Mouse (Mus musculus): ENCODE measurements around the gene Ndufa8. TPM values are rescaled to one million over a fixed set of nuclear protein-coding genes. Genes with fewer than 3 reads are reported as not detected.
A peak's percentile ranks its signal among the peaks of the same experiment; 100 is the strongest.

Ndufa8 gene
- 228 and 236 TPM in 2 replicates for polyA plus RNA-seq (2014; fragmentation: Nextera tagmentation; extraction: Ambion mirVana)

GRCm38 (mm10) chr2:36048748-36049566, at the start of gene Ndufa8, which contains the start of gene Morn5:
Gene Ndufa8, minus strand, starts transcription at chr2:36049406.
Gene Morn5, plus strand, starts transcription at chr2:36049458.
- WGBS = under 1% methylated on average over 42 of the region's 44 CpGs
- DNase-seq (ENCODE audit: low spot score) (peak; percentile 98), ATAC-seq (ENCODE audit: low read depth) (peak; percentile 98)
- Histone ChIP-seq H3K9me3 (ENCODE audit: control insufficient read depth, low read length) (no peaks in the 10 kb centered on the region), H3K27me3 (replicated peaks; ENCODE audit: control insufficient read depth, insufficient read depth, low read length) (no peaks in the 10 kb centered on the region), H3K27ac (replicated peaks; ENCODE audit: low read depth, low read length) (0 out of 2 replicates have a peak within 1 kb of the TSS, but pooled peaks have one; percentile 39), H3K4me1 (ENCODE audit: control insufficient read depth, insufficient read depth, low read length) (peaks cover 9% of the 10 kb centered on the region), H3K9ac (ENCODE audit: low read depth, low read length) (peak within 1 kb of the TSS; percentile 88), H3K4me2 (ENCODE audit: low read depth, low read length) (peak within 1 kb of the TSS; percentile 69), H3K4me3 (ENCODE audit: low read depth, low read length) (peak within 1 kb of the TSS; percentile 85), H3K36me3 (ENCODE audit: control insufficient read depth, insufficient read depth, low read length) (0 out of 2 replicates have a peak, but pooled peaks cover 7% of the 10 kb centered on the region)

DNA sequence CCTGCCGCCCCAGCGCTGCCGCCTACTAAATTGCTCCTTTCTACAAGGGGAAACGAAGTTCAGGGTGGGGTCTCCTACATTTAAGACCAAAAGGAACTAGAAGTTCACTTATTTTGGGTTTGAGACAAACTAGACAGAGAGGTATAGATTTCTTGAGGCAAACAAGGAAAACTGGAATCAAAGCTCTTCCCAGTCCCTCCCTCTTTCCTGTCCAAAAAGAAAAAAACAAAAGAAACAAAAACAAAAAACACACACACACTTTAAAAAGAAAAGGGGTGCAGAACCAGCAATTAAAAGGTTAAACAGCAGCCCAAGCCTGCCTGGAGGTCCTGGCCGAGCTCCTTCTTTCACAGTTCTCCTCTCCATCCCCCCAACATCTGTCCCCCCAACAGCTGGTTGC, 48.8 kb upstream of the Ndufa8 start:
- DNase-seq (ENCODE audit: low spot score) = no peak
- no peak overlapping the region for H3K27ac ChIP-seq (replicated peaks; ENCODE audit: low read depth, low read length)
- peak overlapping the region; percentile 34 for H3K4me2 ChIP-seq (ENCODE audit: low read depth, low read length)
- 11% methylated on average over 5 of the region's 5 CpGs for WGBS
- ATAC-seq (ENCODE audit: low read depth) = no peak
- H3K4me1 ChIP-seq (ENCODE audit: control insufficient read depth, insufficient read depth, low read length) = peaks cover 6% of the 10 kb centered on the region
- peaks cover 100% of the 10 kb centered on the region for H3K27me3 ChIP-seq (replicated peaks; ENCODE audit: control insufficient read depth, insufficient read depth, low read length)
- 0 out of 2 replicates have a peak overlapping the region, but pooled peaks have one; percentile 31 for H3K9ac ChIP-seq (ENCODE audit: low read depth, low read length)
- H3K9me3 ChIP-seq (ENCODE audit: control insufficient read depth, low read length) = no peaks in the 10 kb centered on the region
- H3K4me3 ChIP-seq (ENCODE audit: low read depth, low read length) = no peak overlapping the region
- no peaks in the 10 kb centered on the region for H3K36me3 ChIP-seq (ENCODE audit: control insufficient read depth, insufficient read depth, low read length)

DNA sequence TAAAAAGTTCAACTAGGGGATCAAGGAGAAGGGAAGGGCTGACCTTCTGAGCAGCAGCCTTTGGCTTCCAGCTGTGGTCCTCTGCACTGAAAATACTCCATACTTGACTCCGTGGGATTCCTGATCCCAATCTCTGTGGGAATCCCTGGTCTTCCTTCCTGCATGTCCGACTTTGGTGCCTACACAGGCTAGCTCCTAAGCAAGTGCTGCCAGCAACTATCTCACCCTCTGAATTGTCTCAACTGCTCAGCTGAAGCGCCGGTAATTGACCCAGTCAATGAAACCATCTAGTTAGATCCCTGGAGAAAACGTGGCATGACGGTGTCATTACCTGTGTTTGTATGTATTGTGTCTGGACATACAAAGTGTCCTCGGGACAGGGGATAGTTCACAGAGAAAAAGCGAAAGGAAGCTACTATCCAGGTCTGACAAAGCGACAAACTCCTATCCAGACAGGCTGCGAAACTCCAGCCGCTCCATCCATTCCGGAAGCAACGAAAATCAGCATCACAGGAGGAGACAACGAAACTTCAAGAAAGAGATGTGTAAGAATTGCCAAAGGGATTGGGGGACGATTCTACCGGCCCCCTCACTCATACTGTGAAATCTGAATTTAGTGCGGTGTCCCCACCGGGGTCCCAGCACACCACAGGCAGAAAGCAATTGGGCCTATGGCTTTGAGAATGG, 48.1 kb upstream of the Ndufa8 start:
- no peak overlapping the region for H3K4me3 ChIP-seq (ENCODE audit: low read depth, low read length)
- peak overlapping the region; percentile 34 for H3K4me2 ChIP-seq (ENCODE audit: low read depth, low read length)
- peaks cover 100% of the 10 kb centered on the region for H3K27me3 ChIP-seq (replicated peaks; ENCODE audit: control insufficient read depth, insufficient read depth, low read length)
- H3K9me3 ChIP-seq (ENCODE audit: control insufficient read depth, low read length) = no peaks in the 10 kb centered on the region
- H3K9ac ChIP-seq (ENCODE audit: low read depth, low read length) = 0 out of 2 replicates have a peak overlapping the region, but pooled peaks have one; percentile 31
- H3K27ac ChIP-seq (replicated peaks; ENCODE audit: low read depth, low read length) = no peak overlapping the region
- ATAC-seq (ENCODE audit: low read depth) (no peak), DNase-seq (ENCODE audit: low spot score) (no peak)
- H3K4me1 ChIP-seq (ENCODE audit: control insufficient read depth, insufficient read depth, low read length) = no peaks in the 10 kb centered on the region; the same call in 1 of the 2 replicates
- H3K36me3 ChIP-seq (ENCODE audit: control insufficient read depth, insufficient read depth, low read length) = no peaks in the 10 kb centered on the region
- 16% methylated on average over 18 of the region's 18 CpGs for WGBS

- H3K36me3 ChIP-seq (ENCODE audit: control insufficient read depth, insufficient read depth, low read length) = 0 out of 2 replicates have a peak, but pooled peaks cover 6% of the 10 kb centered on the region
- peaks cover 15% of the 10 kb centered on the region for H3K4me1 ChIP-seq (ENCODE audit: control insufficient read depth, insufficient read depth, low read length)
- ATAC-seq (ENCODE audit: low read depth) = no peak
- WGBS = 9% methylated on average over 31 of the region's 31 CpGs
- no peak overlapping the region for H3K4me2 ChIP-seq (ENCODE audit: low read depth, low read length)
- no peak overlapping the region for H3K9ac ChIP-seq (ENCODE audit: low read depth, low read length)
- H3K27me3 ChIP-seq (replicated peaks; ENCODE audit: control insufficient read depth, insufficient read depth, low read length) = peaks cover 99% of the 10 kb centered on the region
- H3K4me3 ChIP-seq (ENCODE audit: low read depth, low read length) = no peak overlapping the region
- no peak for DNase-seq (ENCODE audit: low spot score)
- no peaks in the 10 kb centered on the region for H3K9me3 ChIP-seq (ENCODE audit: control insufficient read depth, low read length)
- no peak overlapping the region for H3K27ac ChIP-seq (replicated peaks; ENCODE audit: low read depth, low read length)
Observed at GRCm38 (mm10) chr2:36093914-36094475, 44.8 kb upstream of the Ndufa8 start.

- no peak overlapping the region for H3K27ac ChIP-seq (replicated peaks; ENCODE audit: low read depth, low read length)
- no peak for DNase-seq (ENCODE audit: low spot score)
- peaks cover 96% of the 10 kb centered on the region for H3K27me3 ChIP-seq (replicated peaks; ENCODE audit: control insufficient read depth, insufficient read depth, low read length)
- H3K9me3 ChIP-seq (ENCODE audit: control insufficient read depth, low read length) = no peaks in the 10 kb centered on the region
- no peak overlapping the region for H3K4me3 ChIP-seq (ENCODE audit: low read depth, low read length)
- H3K36me3 ChIP-seq (ENCODE audit: control insufficient read depth, insufficient read depth, low read length) = 0 out of 2 replicates have a peak, but pooled peaks cover 6% of the 10 kb centered on the region
- WGBS = 28% methylated on average over 7 of the region's 7 CpGs
- no peak overlapping the region for H3K9ac ChIP-seq (ENCODE audit: low read depth, low read length)
- H3K4me2 ChIP-seq (ENCODE audit: low read depth, low read length) = no peak overlapping the region
- peaks cover 15% of the 10 kb centered on the region for H3K4me1 ChIP-seq (ENCODE audit: control insufficient read depth, insufficient read depth, low read length)
- ATAC-seq (ENCODE audit: low read depth) = no peak
Observed at GRCm38 (mm10) chr2:36093301-36093700, 44.1 kb upstream of the Ndufa8 start.

DNA sequence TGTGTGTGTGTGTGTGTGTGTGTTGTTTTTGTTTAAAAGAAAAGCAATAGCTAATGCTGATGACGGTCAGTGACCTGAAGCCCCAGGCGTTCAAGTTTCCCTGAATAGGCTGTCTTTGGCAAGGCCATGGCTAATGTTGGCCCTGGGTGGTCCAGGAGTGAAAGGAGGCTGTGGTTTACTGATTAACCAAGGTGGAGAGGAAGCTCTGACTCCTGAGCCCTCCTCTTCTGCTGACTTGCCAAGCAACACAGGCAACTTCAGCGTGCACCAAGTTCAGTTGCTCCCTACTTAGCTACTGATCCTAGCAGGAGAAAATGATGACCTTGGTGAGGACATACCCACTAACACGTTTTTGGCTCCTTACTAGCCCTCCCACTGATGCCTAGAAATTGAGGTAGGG, 43.5 kb upstream of the Ndufa8 start:
- Histone ChIP-seq H3K27ac (replicated peaks; ENCODE audit: low read depth, low read length) (peak overlapping the region; percentile 28; the same call in 1 of the 2 replicates), H3K9me3 (ENCODE audit: control insufficient read depth, low read length) (no peaks in the 10 kb centered on the region), H3K36me3 (ENCODE audit: control insufficient read depth, insufficient read depth, low read length) (0 out of 2 replicates have a peak, but pooled peaks cover 6% of the 10 kb centered on the region), H3K4me1 (ENCODE audit: control insufficient read depth, insufficient read depth, low read length) (peaks cover 15% of the 10 kb centered on the region), H3K4me3 (ENCODE audit: low read depth, low read length) (no peak overlapping the region), H3K4me2 (ENCODE audit: low read depth, low read length) (no peak overlapping the region), H3K27me3 (replicated peaks; ENCODE audit: control insufficient read depth, insufficient read depth, low read length) (peaks cover 91% of the 10 kb centered on the region), H3K9ac (ENCODE audit: low read depth, low read length) (no peak overlapping the region)
- no peak for ATAC-seq (ENCODE audit: low read depth)
- 6% methylated on average over 4 of the region's 4 CpGs for WGBS
- DNase-seq (ENCODE audit: low spot score) = no peak

DNA sequence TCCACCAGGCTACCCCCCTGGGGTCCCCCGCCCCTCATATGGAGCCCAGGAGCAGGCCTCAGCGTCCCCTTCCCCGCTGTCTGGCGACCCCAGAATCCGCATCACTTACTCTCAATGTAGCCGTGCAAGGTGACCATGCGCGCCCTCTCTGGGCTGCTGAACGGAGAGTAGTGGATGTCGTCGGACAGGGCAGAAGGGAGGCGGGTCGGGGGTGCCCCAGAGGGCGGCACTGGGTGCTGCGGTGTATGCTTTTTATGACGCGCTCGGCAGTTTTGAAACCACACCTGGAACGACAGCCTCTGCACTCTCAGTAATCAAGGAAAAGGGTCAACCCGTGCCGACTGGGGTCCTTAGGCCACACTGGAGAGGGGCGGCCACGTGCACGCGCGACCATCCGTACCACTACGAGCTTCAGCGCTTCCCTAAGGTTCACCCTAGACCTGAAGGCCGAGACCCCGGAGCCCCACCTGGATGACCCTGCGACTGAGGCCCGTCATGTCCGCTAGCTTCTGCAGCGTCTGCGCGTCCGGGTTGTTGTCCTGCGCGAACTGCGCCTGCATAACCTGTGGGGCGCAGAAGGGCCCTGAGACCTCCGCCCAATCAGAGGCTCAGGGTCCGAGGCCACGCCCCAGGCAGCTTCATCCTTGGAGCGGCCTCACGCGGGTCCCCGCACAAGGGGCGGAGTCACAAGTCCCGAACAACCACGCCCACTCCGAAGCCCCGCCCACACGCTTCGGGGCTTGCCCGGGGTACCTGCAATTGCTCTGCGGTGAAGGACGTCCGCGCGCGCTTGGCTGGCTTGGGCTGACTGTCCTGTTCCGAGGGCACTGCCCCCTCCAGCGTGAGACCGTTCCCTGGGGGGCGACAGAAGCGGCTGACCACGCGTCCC, 41.9 kb upstream of the Ndufa8 start:
- DNase-seq (ENCODE audit: low spot score) (peak; percentile 84), ATAC-seq (ENCODE audit: low read depth) (peak; percentile 90)
- Histone ChIP-seq H3K9ac (ENCODE audit: low read depth, low read length) (peak overlapping the region; percentile 51), H3K9me3 (ENCODE audit: control insufficient read depth, low read length) (no peaks in the 10 kb centered on the region), H3K27ac (replicated peaks; ENCODE audit: low read depth, low read length) (0 out of 2 replicates have a peak overlapping the region, but pooled peaks have one; percentile 24), H3K4me3 (ENCODE audit: low read depth, low read length) (peak overlapping the region; percentile 47), H3K27me3 (replicated peaks; ENCODE audit: control insufficient read depth, insufficient read depth, low read length) (peaks cover 85% of the 10 kb centered on the region), H3K4me1 (ENCODE audit: control insufficient read depth, insufficient read depth, low read length) (peaks cover 15% of the 10 kb centered on the region), H3K4me2 (ENCODE audit: low read depth, low read length) (peak overlapping the region; percentile 63), H3K36me3 (ENCODE audit: control insufficient read depth, insufficient read depth, low read length) (0 out of 2 replicates have a peak, but pooled peaks cover 6% of the 10 kb centered on the region)
- 6% methylated on average over 50 of the region's 70 CpGs for WGBS

Measured in embryonic facial prominence, embryonic 14.5 days (tissue).